Mouse (Mus musculus): ENCODE measurements around the gene Olfr1014. TPM values are rescaled to one million over a fixed set of nuclear protein-coding genes. Genes with fewer than 3 reads are reported as not detected.

Gene Olfr1014
- polyA plus RNA-seq, 1 experiment = not detected

DNA sequence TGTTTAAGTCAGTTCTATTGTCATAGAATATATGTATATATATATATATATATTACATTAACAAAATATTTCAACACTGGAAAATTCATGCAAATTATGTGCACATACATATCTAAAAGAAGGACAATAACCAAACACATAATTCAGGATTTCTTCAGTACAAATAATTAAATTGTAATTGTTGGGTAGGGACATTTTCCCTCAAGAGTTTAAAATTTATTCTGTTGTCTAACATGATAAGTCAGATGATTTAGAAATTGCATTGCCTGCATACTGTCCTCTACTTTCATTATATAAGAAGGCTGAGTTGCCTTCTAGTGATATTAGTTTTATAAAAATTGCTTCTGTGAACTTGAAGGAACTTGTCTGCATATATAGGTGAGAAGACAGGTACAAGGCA lies 45.7 kb downstream of the Olfr1014 start, which contains the start of gene Olfr1018:
Olfr1018 (plus strand) TSS at position 301 of the 400 bp plus-strand sequence.
- TF ChIP-seq CTCF (IDR thresholded peaks at IDR 0.05; ENCODE audit: control insufficient read depth, insufficient read depth, low read length) (no peak), POLR2A (IDR thresholded peaks at IDR 0.05; ENCODE audit: borderline replicate concordance, control insufficient read depth, low read depth, low read length) (no peak)
- no peak within 1 kb of the TSS for H3K27ac ChIP-seq (ENCODE audit: control insufficient read depth, insufficient read depth, low read depth, low read length, poor library complexity)
- no peaks in the 10 kb centered on the region for H3K4me1 ChIP-seq (ENCODE audit: control insufficient read depth, insufficient read depth, low read length)

More for the DNA sequence above, 45.7 kb downstream of the Olfr1014 start, which contains the start of gene Olfr1018:
- no peak within 1 kb of the TSS for H3K4me3 ChIP-seq (replicated peaks; ENCODE audit: control insufficient read depth, low read depth, low read length)

Other genes starting within 250 kb of the Olfr1014 start
- gene Olfr996, start 193.5 kb upstream of the Olfr1014 start, polyA plus RNA-seq (2011; ENCODE audit: insufficient read depth, insufficient read length, low replicate concordance, missing spikeins) = not detected in 2 replicates
- gene Olfr998, start 183.8 kb upstream of the Olfr1014 start, polyA plus RNA-seq (2011; ENCODE audit: insufficient read depth, insufficient read length, low replicate concordance, missing spikeins) = not detected in 2 replicates
- not detected in 2 replicates for gene Olfr1000, start 160.8 kb upstream of the Olfr1014 start, polyA plus RNA-seq (2011; ENCODE audit: insufficient read depth, insufficient read length, low replicate concordance, missing spikeins)
- gene Olfr1002, start 122.0 kb upstream of the Olfr1014 start, polyA plus RNA-seq (2011; ENCODE audit: insufficient read depth, insufficient read length, low replicate concordance, missing spikeins) = not detected in 2 replicates
- not detected in 2 replicates for gene Olfr154, start 108.3 kb upstream of the Olfr1014 start, polyA plus RNA-seq (2011; ENCODE audit: insufficient read depth, insufficient read length, low replicate concordance, missing spikeins)
- gene Olfr1006, start 93.9 kb upstream of the Olfr1014 start, polyA plus RNA-seq (2011; ENCODE audit: insufficient read depth, insufficient read length, low replicate concordance, missing spikeins) = not detected in 2 replicates
- not detected in 2 replicates for gene Olfr1008, start 83.3 kb upstream of the Olfr1014 start, polyA plus RNA-seq (2011; ENCODE audit: insufficient read depth, insufficient read length, low replicate concordance, missing spikeins)
- not detected in 2 replicates for gene Olfr1009, start 57.3 kb upstream of the Olfr1014 start, polyA plus RNA-seq (2011; ENCODE audit: insufficient read depth, insufficient read length, low replicate concordance, missing spikeins)
- not detected in 2 replicates for gene Olfr1012, start 9.9 kb upstream of the Olfr1014 start, polyA plus RNA-seq (2011; ENCODE audit: insufficient read depth, insufficient read length, low replicate concordance, missing spikeins)
- gene Olfr1013, start 5.6 kb upstream of the Olfr1014 start, polyA plus RNA-seq (2011; ENCODE audit: insufficient read depth, insufficient read length, low replicate concordance, missing spikeins) = not detected in 2 replicates
- gene Olfr1015, start 9.3 kb downstream of the Olfr1014 start, polyA plus RNA-seq (2011; ENCODE audit: insufficient read depth, insufficient read length, low replicate concordance, missing spikeins) = not detected in 2 replicates
- gene Olfr1016, start 29.8 kb downstream of the Olfr1014 start, polyA plus RNA-seq (2011; ENCODE audit: insufficient read depth, insufficient read length, low replicate concordance, missing spikeins) = not detected in 2 replicates
- gene Olfr1018, start 45.8 kb downstream of the Olfr1014 start, polyA plus RNA-seq (2011; ENCODE audit: insufficient read depth, insufficient read length, low replicate concordance, missing spikeins) = not detected in 2 replicates
- not detected in 2 replicates for gene Olfr1019, start 72.8 kb downstream of the Olfr1014 start, polyA plus RNA-seq (2011; ENCODE audit: insufficient read depth, insufficient read length, low replicate concordance, missing spikeins)
- gene Olfr1020, start 74.3 kb downstream of the Olfr1014 start, polyA plus RNA-seq (2011; ENCODE audit: insufficient read depth, insufficient read length, low replicate concordance, missing spikeins) = not detected in 2 replicates
- not detected in 2 replicates for gene Olfr1022, start 95.9 kb downstream of the Olfr1014 start, polyA plus RNA-seq (2011; ENCODE audit: insufficient read depth, insufficient read length, low replicate concordance, missing spikeins)
- not detected in 2 replicates for gene Olfr1023, start 112.9 kb downstream of the Olfr1014 start, polyA plus RNA-seq (2011; ENCODE audit: insufficient read depth, insufficient read length, low replicate concordance, missing spikeins)
- not detected in 2 replicates for gene Olfr1024, start 132.3 kb downstream of the Olfr1014 start, polyA plus RNA-seq (2011; ENCODE audit: insufficient read depth, insufficient read length, low replicate concordance, missing spikeins)
- not detected in 2 replicates for gene Olfr1025-ps1, start 142.5 kb downstream of the Olfr1014 start, polyA plus RNA-seq (2011; ENCODE audit: insufficient read depth, insufficient read length, low replicate concordance, missing spikeins)
- gene Olfr1026, start 148.8 kb downstream of the Olfr1014 start, polyA plus RNA-seq (2011; ENCODE audit: insufficient read depth, insufficient read length, low replicate concordance, missing spikeins) = not detected in 2 replicates
- gene Olfr1028, start 177.7 kb downstream of the Olfr1014 start, polyA plus RNA-seq (2011; ENCODE audit: insufficient read depth, insufficient read length, low replicate concordance, missing spikeins) = not detected in 2 replicates
- gene Olfr1029, start 201.2 kb downstream of the Olfr1014 start, polyA plus RNA-seq (2011; ENCODE audit: insufficient read depth, insufficient read length, low replicate concordance, missing spikeins) = not detected in 2 replicates
- 0.65 TPM in 1 of 2 replicates, not detected in the other for gene Olfr1030, start 206.6 kb downstream of the Olfr1014 start, polyA plus RNA-seq (2011; ENCODE audit: insufficient read depth, insufficient read length, low replicate concordance, missing spikeins)
- gene Olfr1031, start 217.6 kb downstream of the Olfr1014 start, polyA plus RNA-seq (2011; ENCODE audit: insufficient read depth, insufficient read length, low replicate concordance, missing spikeins) = not detected in 2 replicates
- gene Olfr1032, start 232.8 kb downstream of the Olfr1014 start, polyA plus RNA-seq (2011; ENCODE audit: insufficient read depth, insufficient read length, low replicate concordance, missing spikeins) = not detected in 2 replicates
- not detected in 2 replicates for gene Olfr1033, start 247.9 kb downstream of the Olfr1014 start, polyA plus RNA-seq (2011; ENCODE audit: insufficient read depth, insufficient read length, low replicate concordance, missing spikeins)